Mouse (Mus musculus) naive thymus-derived CD4-positive, alpha-beta T cell, adult 2 months (primary cell): ENCODE results near the gene Llgl2.

Experiments used
- DNase-seq: peaks from one replicate; pipeline ENCODE4 v3.0.0-alpha.2; 2011; ENCODE audit warnings: low read depth

The Llgl2 gene

GRCm38 (mm10) chr11:115904231-115904955 is 80.5 kb downstream of the Llgl2 start:
- no peak for DNase-seq
